Mouse (Mus musculus): ENCODE measurements around the gene Mettl1.

The Mettl1 gene

GRCm38 (mm10) chr10:127083292-127083914 is 42.2 kb downstream of the Mettl1 start:
- DNase-seq (ENCODE audit: extremely low read depth, low read depth) = no peak

DNA sequence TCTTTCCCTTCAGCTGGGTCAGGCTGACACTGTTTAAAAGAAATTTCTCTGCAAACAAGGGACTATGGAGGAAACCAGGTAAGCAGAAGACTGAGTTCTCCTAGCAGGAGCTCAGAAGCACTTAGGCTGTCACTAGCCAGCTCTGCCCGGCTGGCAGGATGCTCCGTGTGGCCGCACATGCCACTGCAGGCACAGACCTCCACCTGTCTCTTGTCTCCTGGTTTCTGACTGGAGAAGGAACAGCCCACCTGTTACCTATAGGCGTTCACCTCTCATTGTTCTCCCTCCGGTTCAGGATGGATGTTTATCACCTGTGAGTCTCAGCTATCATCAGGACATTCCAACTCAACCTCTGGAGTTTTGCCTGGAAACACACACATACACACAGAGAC is 42.7 kb downstream of the Mettl1 start:
- no peak for DNase-seq (ENCODE audit: extremely low read depth, low read depth)

DNA sequence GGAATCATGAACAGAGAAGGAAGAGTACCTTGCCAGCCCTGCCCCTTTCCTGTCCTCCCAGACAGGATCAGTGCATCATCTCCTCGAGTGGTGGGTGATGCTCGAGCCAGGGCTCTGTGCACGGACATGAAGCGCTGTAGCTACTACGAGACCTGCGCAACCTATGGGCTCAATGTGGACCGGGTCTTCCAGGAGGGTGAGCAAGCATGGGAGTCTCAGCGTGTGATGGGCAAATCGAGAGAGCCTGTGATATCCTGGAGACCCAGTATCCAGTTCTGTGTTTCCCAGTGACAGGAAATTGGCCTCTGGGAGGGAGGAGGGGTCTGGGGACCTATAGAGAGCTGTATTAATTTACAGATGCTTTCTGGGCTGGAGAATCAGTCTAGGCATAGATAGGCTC is 43.8 kb downstream of the Mettl1 start:
- no peak for DNase-seq (ENCODE audit: extremely low read depth, low read depth)

GRCm38 (mm10) chr10:127085633-127086032 is 44.4 kb downstream of the Mettl1 start:
- DNase-seq (ENCODE audit: extremely low read depth, low read depth) = no peak

- DNase-seq (ENCODE audit: extremely low read depth, low read depth) = no peak
Measured at GRCm38 (mm10) chr10:127090560-127091411, 49.6 kb downstream of the Mettl1 start.

GRCm38 (mm10) chr10:127091507-127092396 is 50.5 kb downstream of the Mettl1 start:
- no peak for DNase-seq (ENCODE audit: extremely low read depth, low read depth)

- no peak for DNase-seq (ENCODE audit: extremely low read depth, low read depth)
Measured at GRCm38 (mm10) chr10:127092742-127093141, 51.5 kb downstream of the Mettl1 start.

DNA sequence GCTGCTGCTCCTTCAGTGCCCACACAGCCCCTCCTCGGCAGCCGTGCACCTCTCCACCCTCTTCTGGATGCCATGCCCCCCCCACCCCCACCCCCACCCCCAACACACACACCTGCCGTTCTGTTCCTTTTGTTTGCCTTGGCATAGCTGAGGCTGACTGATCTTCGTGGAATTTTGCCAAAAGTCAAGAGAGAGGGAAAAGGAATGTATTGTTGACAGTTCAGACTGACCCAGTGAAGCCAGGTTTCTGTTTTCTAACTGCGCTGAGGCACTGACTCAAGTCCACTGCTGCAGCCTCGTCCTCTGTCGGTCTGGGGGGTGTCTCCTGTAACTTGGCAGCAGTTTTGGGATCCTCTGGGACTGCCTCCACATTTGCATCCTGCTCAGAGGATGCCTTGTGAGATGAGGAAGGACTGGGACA is 53.2 kb downstream of the Mettl1 start:
- DNase-seq (ENCODE audit: extremely low read depth, low read depth) = no peak
